Mouse (Mus musculus) liver, embryonic 15.5 days (tissue): Measurements from ENCODE around the gene Lmtk3. TPM values are rescaled to one million over a fixed set of nuclear protein-coding genes. Genes with fewer than 3 reads are reported as not detected.

ENCODE experiments used
- ATAC-seq: fragments of 200-750 bp; cut with Nextera tagmentation; 2 replicates; pipeline ENCODE4 v1.8.0; 2017; ENCODE audit warnings: moderate number of reproducible peaks, mild to moderate bottlenecking, moderate library complexity; ENCODE audit not compliant: insufficient read depth
- H3K27ac ChIP-seq: fragments of 300-500 bp; sonication (generic); replicated peaks from 2 replicates; pipeline ENCODE4 v1.5.1; 2015; ENCODE audit warnings: mild to moderate bottlenecking, inconsistent platforms
- H3K27me3 ChIP-seq: fragments of 300-500 bp; sonication (generic); 2 replicates; pipeline ENCODE4 v1.6.1; 2015; ENCODE audit warnings: mild to moderate bottlenecking, inconsistent platforms
- H3K36me3 ChIP-seq: fragments of 300-500 bp; sonication (generic); replicated peaks from 2 replicates; pipeline ENCODE4 v1.6.1; 2015; ENCODE audit warnings: moderate library complexity, mild to moderate bottlenecking, inconsistent platforms
- H3K4me1 ChIP-seq: fragments of 300-500 bp; sonication (generic); replicated peaks from 2 replicates; pipeline ENCODE4 v1.6.1; 2015; ENCODE audit warnings: inconsistent platforms
- H3K4me2 ChIP-seq: fragments of 300-500 bp; sonication (generic); 2 replicates; pipeline ENCODE4 v1.6.1; 2015; ENCODE audit warnings: moderate library complexity, mild to moderate bottlenecking, inconsistent platforms
- H3K4me3 ChIP-seq: fragments of 300-500 bp; sonication (generic); replicated peaks from 2 replicates; pipeline ENCODE4 v1.5.1; 2015; ENCODE audit warnings: mild to moderate bottlenecking, inconsistent platforms
- H3K9ac ChIP-seq: fragments of 300-500 bp; sonication (generic); 2 replicates; pipeline ENCODE4 v1.6.1; 2015; ENCODE audit warnings: moderate library complexity, mild to moderate bottlenecking, inconsistent platforms
- H3K9me3 ChIP-seq: fragments of 300-500 bp; sonication (generic); replicated peaks from 2 replicates; pipeline ENCODE4 v1.6.1; 2016; ENCODE audit warnings: inconsistent platforms
- WGBS: fragments of 180-500 bp; shearing (Covaris S2); methylation state at CpG from one replicate; pipeline ENCODE4 v1.1.7; 2015; ENCODE audit warnings: mixed read lengths; ENCODE audit not compliant: insufficient replicate concordance; 5-methylcytosine and 5-hydroxymethylcytosine counted together
- polyA plus RNA-seq: library from polyadenylated mRNA; unstranded; fragments of >200 nt; fragmentation: Nextera tagmentation; extraction: Ambion mirVana; gene quantifications from 2 replicates; pipeline ENCODE4 v1.2.1, GENCODE M21; 2015

Lmtk3 gene
- polyA plus RNA-seq, 1 experiment from 2014 or later: not detected

DNA sequence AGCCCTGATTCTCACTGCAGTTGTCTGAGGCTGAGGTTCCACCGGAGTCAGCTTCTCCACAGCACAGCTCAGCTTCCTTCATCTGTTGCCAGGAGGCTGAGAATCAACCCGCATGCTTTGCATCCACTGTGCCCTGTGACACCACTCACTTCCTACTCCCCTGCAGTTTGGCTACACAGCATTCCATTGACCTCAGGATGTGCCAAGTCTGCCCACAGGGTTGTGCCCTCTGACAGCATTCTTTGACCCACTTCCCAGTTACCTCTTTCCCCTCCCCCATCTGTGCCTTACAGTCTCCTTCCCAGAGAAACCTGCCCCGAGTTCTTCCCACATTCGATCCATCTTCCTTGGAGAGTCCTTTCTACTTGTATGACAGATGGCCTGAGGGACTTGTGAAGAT, 1.3 kb upstream of the Lmtk3 start:
- Histone ChIP-seq H3K4me1 (peaks cover 23% of the 10 kb centered on the region), H3K9me3 (no peaks in the 10 kb centered on the region), H3K4me3 (no peak overlapping the region), H3K9ac (no peak overlapping the region), H3K27ac (no peak overlapping the region), H3K36me3 (no peaks in the 10 kb centered on the region), H3K4me2 (no peak overlapping the region), H3K27me3 (peaks cover 80% of the 10 kb centered on the region)
- no peak for ATAC-seq
- WGBS: 46% methylated on average over 4 of the region's 4 CpGs

DNA sequence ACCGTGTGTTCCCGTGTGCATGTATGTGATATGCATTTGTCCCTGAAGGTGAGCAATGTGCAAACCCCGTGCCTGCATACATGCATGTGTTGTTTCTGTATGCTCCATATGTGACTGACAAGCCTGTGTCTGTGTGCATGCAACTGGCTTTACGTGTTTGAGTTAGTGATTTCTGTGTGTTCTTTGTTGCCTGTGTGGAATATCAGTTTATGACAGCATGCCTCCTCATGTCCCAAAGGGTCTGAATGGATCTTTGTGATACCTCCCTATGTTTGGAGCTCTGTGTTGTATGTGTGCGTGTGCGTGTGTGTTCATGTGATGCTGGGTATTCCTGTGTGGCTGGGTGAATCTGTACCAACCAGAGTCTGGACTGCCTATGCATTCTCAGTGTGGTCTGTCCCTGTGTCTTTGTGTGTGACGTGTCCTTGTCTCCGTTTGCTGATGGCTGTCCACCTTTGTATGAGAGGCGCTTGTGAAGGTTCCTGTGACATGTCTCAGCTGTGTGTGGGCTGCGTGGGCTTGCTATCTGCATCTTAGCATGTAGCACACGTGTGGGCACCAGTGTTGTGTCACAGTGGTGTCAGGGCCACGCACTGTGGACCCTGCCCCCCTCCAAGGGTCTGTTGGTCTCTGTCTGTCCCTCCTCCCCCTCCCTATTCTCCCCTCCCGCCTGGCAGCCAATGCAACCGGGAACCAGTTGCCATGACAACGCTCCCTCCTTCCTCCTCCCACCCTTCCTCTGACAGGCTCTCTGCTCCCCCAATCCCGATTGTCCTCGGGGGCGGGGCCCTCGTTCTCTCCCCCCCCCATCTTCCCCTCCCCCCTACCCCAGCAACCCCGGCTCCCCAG, 1.2 kb downstream of the Lmtk3 start, which contains the start of gene Sult2b1:
Sult2b1 (minus strand) TSS at position 146 of the 849 bp plus-strand sequence.
- H3K4me2 ChIP-seq: peak within 1 kb of the TSS; percentile 72
- H3K4me3 ChIP-seq: peak within 1 kb of the TSS; percentile 56
- no peak within 1 kb of the TSS for H3K27ac ChIP-seq
- ATAC-seq: no peak
- H3K27me3 ChIP-seq: peaks cover 81% of the 10 kb centered on the region
- peak within 1 kb of the TSS; percentile 23; the same call in 1 of the 2 replicates for H3K9ac ChIP-seq
- no peaks in the 10 kb centered on the region for H3K9me3 ChIP-seq
- H3K36me3 ChIP-seq: no peaks in the 10 kb centered on the region
- 23% methylated on average over 20 of the region's 20 CpGs for WGBS
- H3K4me1 ChIP-seq: peaks cover 18% of the 10 kb centered on the region

DNA sequence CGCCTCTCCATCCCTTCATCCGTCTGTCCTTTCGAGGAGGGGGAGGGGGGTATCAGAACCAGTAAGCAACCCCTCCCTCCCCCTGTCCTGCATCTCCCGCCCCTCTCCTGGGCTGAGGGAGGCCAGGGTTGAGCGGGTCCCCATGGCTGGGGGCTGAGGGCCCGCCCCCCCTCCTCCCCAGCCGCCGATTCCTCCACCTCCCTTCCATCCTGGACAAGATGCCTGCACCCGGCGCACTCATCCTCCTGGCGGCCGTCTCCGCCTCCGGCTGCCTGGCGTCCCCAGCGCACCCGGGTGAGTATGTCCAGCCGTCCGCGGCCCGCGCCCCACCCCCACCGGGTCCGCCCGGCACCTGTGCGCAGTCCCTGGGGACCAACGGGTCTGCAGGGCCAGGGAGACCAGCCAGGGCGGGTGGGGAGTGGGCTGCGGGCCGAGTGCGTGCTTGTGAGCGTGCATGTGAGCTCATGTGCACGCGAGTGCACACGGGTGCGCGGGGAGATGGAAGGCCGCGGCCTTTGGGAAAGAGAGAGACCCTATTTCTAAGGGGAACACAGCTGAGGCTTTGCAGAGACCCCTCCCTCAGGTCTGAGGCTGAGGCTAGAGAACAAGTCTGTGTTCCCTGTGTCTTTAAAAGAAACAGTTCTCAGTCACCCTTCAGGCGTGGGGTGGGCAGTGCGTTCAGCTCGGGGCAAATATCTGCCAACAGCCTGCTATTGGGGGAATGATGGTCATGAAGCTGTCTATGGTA, 2.0 kb downstream of the Lmtk3 start:
- Histone ChIP-seq H3K27me3 (peaks cover 80% of the 10 kb centered on the region), H3K27ac (no peak overlapping the region), H3K36me3 (no peaks in the 10 kb centered on the region), H3K9ac (no peak overlapping the region), H3K4me1 (peaks cover 18% of the 10 kb centered on the region), H3K4me2 (peak overlapping the region; percentile 15; the same call in 1 of the 2 replicates), H3K4me3 (peak overlapping the region; percentile 18; the same call in 1 of the 2 replicates), H3K9me3 (no peaks in the 10 kb centered on the region)
- no peak for ATAC-seq
- 2% methylated on average over 40 of the region's 42 CpGs for WGBS

DNA sequence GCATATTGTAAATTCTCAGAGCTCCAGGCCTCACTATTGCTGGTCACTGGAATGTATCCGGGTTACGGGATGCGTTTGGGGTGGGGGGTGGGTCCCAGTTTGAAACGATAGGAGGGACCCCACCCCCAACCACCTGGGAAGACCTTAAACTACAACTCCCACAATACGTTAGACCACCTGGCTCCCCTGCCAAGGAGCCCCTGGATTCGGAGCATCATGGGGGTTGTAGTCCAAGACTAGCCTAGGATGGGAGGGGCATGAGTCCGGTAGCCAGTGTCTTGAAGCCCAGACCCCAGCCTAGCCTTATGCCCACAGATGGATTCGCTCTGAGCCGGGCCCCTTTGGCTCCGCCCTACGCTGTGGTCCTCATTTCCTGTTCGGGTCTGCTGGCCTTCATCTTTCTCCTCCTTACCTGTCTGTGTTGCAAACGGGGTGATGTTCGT, 2.6 kb downstream of the Lmtk3 start:
- H3K27me3 ChIP-seq: peaks cover 81% of the 10 kb centered on the region
- WGBS: 6% methylated on average over 14 of the region's 14 CpGs

DNA sequence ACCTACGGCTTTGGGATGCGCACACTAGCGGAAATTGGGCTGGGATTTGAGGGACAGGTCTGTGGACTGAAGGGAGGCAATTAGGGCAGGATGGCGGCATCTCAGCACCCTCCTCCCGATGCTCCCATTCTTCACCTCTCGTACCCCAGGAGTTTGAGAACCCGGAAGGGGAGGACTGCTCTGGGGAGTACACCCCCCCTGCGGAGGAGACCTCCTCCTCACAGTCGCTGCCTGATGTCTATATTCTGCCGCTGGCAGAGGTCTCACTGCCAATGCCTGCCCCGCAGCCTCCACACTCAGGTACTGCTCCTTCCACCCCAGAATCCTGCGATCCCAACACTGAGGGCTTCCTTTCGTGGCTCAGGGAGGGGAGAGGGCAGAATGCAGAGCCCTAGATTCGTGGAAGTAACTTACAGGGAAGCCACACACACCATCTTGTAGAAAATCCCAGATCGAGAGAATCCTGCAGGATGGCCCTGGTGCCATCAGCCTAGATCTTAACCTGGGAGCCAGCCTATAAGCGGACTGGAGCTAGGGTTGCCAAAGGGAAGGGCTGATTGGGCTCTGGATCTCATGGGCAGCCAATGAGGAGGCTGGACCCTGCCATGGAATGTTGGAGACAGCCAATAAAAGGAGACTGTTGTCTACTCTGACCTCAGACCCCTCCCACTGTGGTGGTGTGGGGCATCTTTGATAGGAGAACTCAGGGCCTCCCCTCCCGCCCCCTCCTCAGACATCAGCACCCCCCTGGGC, 3.3 kb downstream of the Lmtk3 start:
- no peak overlapping the region for H3K4me2 ChIP-seq
- H3K4me3 ChIP-seq: no peak overlapping the region
- WGBS: 9% methylated on average over 17 of the region's 17 CpGs
- no peak overlapping the region for H3K27ac ChIP-seq
- H3K9me3 ChIP-seq: no peaks in the 10 kb centered on the region
- H3K27me3 ChIP-seq: peaks cover 83% of the 10 kb centered on the region
- H3K9ac ChIP-seq: no peak overlapping the region
- H3K36me3 ChIP-seq: no peaks in the 10 kb centered on the region
- ATAC-seq: no peak
- H3K4me1 ChIP-seq: peaks cover 18% of the 10 kb centered on the region

More for the DNA sequence above, 2.6 kb downstream of the Lmtk3 start:
- Histone ChIP-seq H3K9ac (no peak overlapping the region), H3K36me3 (no peaks in the 10 kb centered on the region), H3K4me2 (no peak overlapping the region; the same call in 1 of the 2 replicates), H3K9me3 (no peaks in the 10 kb centered on the region), H3K4me3 (no peak overlapping the region), H3K4me1 (peaks cover 18% of the 10 kb centered on the region), H3K27ac (no peak overlapping the region)
- ATAC-seq: no peak

DNA sequence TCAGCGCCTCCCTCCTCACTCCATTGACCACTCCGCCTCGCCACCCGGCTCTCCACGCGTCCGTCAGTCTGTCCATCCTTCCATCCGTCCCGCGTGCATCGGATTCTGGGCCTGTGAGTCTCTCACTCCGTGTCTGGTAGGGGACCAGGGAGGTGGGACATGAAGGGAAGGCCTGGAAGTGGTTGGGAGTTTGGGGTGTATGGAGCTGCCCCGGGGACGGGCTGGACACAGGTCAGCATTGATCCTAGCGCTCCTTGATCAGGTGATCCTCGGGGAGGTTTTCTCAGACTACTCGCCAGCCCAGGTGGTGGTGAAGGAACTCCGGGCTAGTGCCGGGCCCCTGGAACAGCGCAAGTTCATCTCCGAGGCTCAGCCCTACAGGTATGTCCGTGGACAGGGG, 4.1 kb downstream of the Lmtk3 start:
- no peak for ATAC-seq
- no peak overlapping the region for H3K9ac ChIP-seq

DNA sequence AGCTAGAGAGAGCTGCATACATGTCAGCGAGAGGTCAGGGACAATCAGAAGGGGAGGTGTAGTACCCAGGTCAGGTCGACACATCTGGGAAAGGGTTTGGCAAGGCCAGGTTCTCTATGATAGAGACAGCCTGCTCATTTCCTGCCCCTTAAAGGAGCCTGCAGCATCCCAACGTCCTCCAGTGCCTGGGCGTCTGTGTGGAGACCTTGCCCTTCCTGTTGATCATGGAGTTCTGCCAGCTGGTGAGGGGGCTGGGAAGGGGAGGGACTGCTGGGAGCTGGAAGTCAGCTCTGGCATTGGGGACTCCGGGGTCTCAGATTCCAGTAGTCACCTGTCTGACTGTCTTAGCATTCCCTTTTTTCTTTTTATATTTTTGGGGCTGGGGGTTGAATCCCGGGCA, 7.2 kb downstream of the Lmtk3 start:
- Histone ChIP-seq H3K4me2 (no peak overlapping the region), H3K4me1 (peaks cover 6% of the 10 kb centered on the region; the same call in 1 of the 2 replicates), H3K4me3 (no peak overlapping the region), H3K27ac (no peak overlapping the region), H3K9me3 (no peaks in the 10 kb centered on the region), H3K9ac (no peak overlapping the region), H3K36me3 (no peaks in the 10 kb centered on the region), H3K27me3 (peaks cover 81% of the 10 kb centered on the region)
- WGBS: 41% methylated on average over 6 of the region's 6 CpGs
- ATAC-seq: no peak

More for the DNA sequence above, 4.1 kb downstream of the Lmtk3 start:
- Histone ChIP-seq H3K9me3 (no peaks in the 10 kb centered on the region), H3K4me2 (no peak overlapping the region), H3K27me3 (peaks cover 83% of the 10 kb centered on the region), H3K27ac (no peak overlapping the region), H3K4me1 (peaks cover 18% of the 10 kb centered on the region), H3K4me3 (no peak overlapping the region), H3K36me3 (no peaks in the 10 kb centered on the region)
- 61% methylated on average over 22 of the region's 22 CpGs for WGBS

DNA sequence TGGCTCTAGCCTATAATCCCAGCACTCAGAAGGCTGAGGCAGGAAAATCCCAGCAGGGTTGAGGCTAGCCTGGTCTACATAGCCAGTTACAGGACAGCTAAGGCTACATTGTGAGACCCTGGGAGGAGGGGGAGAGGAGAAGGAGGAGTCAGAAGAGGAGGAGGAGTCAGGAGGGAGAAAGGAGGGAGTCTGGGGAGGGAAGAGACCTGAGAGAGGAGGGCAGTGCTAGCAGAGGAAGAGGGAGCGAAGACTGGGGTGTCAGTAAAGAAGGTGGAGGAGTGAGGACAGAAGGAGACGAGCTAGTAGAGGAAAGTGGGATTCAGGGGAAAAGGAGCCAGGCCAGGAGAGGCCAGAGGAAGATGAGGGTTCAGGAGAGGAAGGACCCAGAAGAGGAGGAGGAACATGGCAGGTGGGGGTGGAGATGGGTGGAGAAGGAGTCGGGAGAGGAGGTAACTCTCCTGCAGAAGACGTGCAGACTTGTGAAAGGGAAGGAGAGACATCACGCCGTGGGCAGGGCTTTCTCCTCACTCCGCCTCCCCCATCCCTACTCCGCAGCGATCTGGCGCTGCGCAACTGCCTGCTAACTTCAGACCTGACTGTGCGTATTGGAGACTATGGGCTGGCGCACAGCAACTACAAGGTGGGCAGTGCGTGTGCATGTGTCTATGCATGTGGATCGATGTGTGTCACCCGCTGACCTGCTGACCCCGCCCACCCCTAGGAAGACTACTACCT, 8.4 kb downstream of the Lmtk3 start:
- H3K9me3 ChIP-seq: no peaks in the 10 kb centered on the region
- no peaks in the 10 kb centered on the region for H3K36me3 ChIP-seq
- 55% methylated on average over 17 of the region's 17 CpGs for WGBS
- no peak overlapping the region for H3K4me2 ChIP-seq
- no peak for ATAC-seq
- peaks cover 81% of the 10 kb centered on the region for H3K27me3 ChIP-seq
- no peak overlapping the region for H3K4me3 ChIP-seq
- H3K27ac ChIP-seq: no peak overlapping the region
- peaks cover 13% of the 10 kb centered on the region for H3K4me1 ChIP-seq
- no peak overlapping the region for H3K9ac ChIP-seq

DNA sequence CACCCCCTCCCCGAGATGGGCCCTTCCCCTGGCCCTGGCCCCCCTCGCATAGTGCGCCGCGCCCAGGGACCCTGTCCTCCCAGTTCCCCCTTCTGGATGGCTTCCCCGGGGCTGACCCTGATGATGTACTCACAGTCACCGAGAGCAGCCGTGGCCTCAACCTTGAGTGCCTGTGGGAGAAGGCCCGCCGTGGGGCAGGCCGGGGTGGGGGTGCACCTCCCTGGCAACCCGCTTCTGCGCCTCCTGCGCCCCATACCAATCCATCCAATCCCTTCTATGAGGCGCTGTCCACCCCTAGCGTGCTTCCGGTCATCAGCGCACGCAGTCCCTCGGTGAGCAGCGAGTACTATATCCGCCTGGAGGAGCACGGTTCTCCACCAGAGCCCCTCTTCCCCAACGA, 9.7 kb downstream of the Lmtk3 start:
- Histone ChIP-seq H3K27me3 (peaks cover 81% of the 10 kb centered on the region), H3K36me3 (no peaks in the 10 kb centered on the region), H3K4me2 (no peak overlapping the region), H3K4me1 (peaks cover 27% of the 10 kb centered on the region), H3K4me3 (no peak overlapping the region), H3K9ac (no peak overlapping the region), H3K9me3 (no peaks in the 10 kb centered on the region), H3K27ac (no peak overlapping the region)
- WGBS: 72% methylated on average over 24 of the region's 24 CpGs
- ATAC-seq: no peak

DNA sequence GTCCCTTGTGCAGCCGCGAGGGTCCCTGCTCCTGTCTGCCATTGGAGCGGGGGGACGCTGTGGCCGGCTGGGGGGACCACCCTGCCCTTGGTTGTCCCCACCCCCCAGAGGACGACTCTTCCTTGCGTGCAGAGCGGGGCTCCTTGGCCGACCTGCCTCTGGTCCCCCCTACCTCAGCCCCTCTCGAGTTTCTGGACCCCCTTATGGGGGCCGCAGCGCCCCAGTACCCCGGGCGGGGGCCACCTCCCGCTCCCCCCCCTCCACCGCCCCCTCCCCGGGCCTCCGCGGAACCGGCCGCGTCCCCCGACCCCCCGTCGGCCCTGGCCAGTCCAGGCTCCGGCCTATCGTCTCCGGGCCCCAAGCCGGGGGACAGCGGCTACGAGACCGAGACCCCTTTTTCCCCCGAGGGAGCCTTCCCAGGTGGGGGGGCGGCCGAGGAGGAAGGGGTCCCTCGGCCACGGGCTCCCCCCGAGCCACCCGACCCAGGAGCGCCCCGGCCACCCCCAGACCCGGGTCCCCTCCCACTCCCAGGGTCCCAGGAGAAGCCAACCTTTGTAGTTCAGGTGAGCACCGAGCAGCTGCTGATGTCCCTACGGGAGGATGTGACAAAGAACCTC, 10.5 kb downstream of the Lmtk3 start:
- Histone ChIP-seq H3K27me3 (peaks cover 83% of the 10 kb centered on the region), H3K27ac (no peak overlapping the region)
- WGBS: 72% methylated on average over 43 of the region's 44 CpGs

More for the DNA sequence above, 10.5 kb downstream of the Lmtk3 start:
- H3K36me3 ChIP-seq: no peaks in the 10 kb centered on the region
- no peak overlapping the region for H3K4me3 ChIP-seq
- H3K4me2 ChIP-seq: no peak overlapping the region
- no peaks in the 10 kb centered on the region for H3K9me3 ChIP-seq
- H3K4me1 ChIP-seq: peaks cover 35% of the 10 kb centered on the region
- no peak overlapping the region for H3K9ac ChIP-seq
- ATAC-seq: no peak
